Mouse (Mus musculus) small intestine, adult 2 months (tissue): ENCODE results near the gene Mad1l1.

Experiments used
- CTCF ChIP-seq: fragments of 200-500 bp; IDR thresholded peaks from 2 replicates; pipeline ENCODE4 v1.5.1; 2012; ENCODE audit warnings: low read depth, mild to moderate bottlenecking, control low read depth, inconsistent platforms, low read length, moderate library complexity, mixed read lengths; ENCODE audit not compliant: insufficient replicate concordance, insufficient read length; ENCODE audit errors: extremely low read depth
- POLR2A ChIP-seq: fragments of 200-500 bp; IDR thresholded peaks from 2 replicates; pipeline ENCODE4 v1.6.1; 2012; ENCODE audit warnings: low read depth, mild to moderate bottlenecking, control low read depth, inconsistent platforms, low read length, moderate library complexity

- no peak for TF ChIP-seq CTCF
- TF ChIP-seq POLR2A = no peak
These were observed 32.2 kb downstream of the Mad1l1 start for GRCm38 (mm10) chr5:140289161-140289560.
